Mouse (Mus musculus): ENCODE results near the gene Pagr1b.

- TF ChIP-seq POLR2A (IDR thresholded peaks at IDR 0.05; ENCODE audit: borderline replicate concordance, extremely low read depth, insufficient read depth, insufficient read length, poor library complexity, severe bottlenecking), result no peak
- peak; percentile 98 for TF ChIP-seq CTCF (IDR thresholded peaks at IDR 0.05; ENCODE audit: borderline replicate concordance, extremely low read depth, insufficient read depth, insufficient read length)
Measured at GRCm38 (mm10) chr7:126975950-126976866, 40.1 kb downstream of the Pagr1b start, which contains the start of gene Cdiptos.
